Mouse (Mus musculus): ENCODE data around the gene Nudt17.

- TF ChIP-seq CTCF (IDR thresholded peaks at IDR 0.05; ENCODE audit: insufficient read depth, low read length) (no peak), POLR2A (IDR thresholded peaks at IDR 0.05; ENCODE audit: borderline replicate concordance, extremely low read depth, low read depth, low read length) (no peak)
These were observed 26.8 kb upstream of the Nudt17 start for GRCm38 (mm10) chr3:96735200-96735599.

Data from lung, adult 2 months (tissue).